Comparison of ENCODE assay signal across 12 mouse cellular contexts in genomic region chr1:134913535-134913934, GRCm38 (mm10). TPM values are rescaled to one million over a fixed set of nuclear protein-coding genes. Genes with fewer than 3 reads are reported as not detected.
DNase-seq lines count a peak whose midpoint lies in the region; ATAC-seq and TF ChIP-seq lines count a peak whose summit lies in the region.
"Had no signal": no experiment of that assay in that cellular context is flagged by ENCODE, and none has a peak within 500 bp of the region (broad histone marks: within the 10 kb centered on the region; RNA-seq: fewer than 3 reads in every experiment).

No protein-coding gene starts in this region.

- peaks cover 18% of the 10 kb centered on the region for H3K4me1 ChIP-seq in heart, embryonic 11.5 days (ENCODE audit: control insufficient read depth, insufficient read depth, low read length)
- H3K4me1 ChIP-seq: neural tube, embryonic 12.5 days had no signal

- no peak overlapping the region for H3K27ac ChIP-seq in heart, embryonic 11.5 days (ENCODE audit: low read depth, low read length)
- H3K27ac ChIP-seq: kidney, postnatal 0 days; neural tube, embryonic 12.5 days had no signal

- H3K36me3 ChIP-seq in heart, embryonic 11.5 days (ENCODE audit: control insufficient read depth, insufficient read depth, low read length): no peaks in the 10 kb centered on the region
- H3K36me3 ChIP-seq: neural tube, embryonic 12.5 days had no signal

- H3K9me3 ChIP-seq in heart, embryonic 11.5 days (replicated peaks; ENCODE audit: control insufficient read depth, low read length): no peaks in the 10 kb centered on the region
- H3K9me3 ChIP-seq: neural tube, embryonic 12.5 days had no signal

- H3K27me3 ChIP-seq in heart, embryonic 11.5 days (ENCODE audit: control insufficient read depth, insufficient read depth, low read length): no peaks in the 10 kb centered on the region
- H3K27me3 ChIP-seq: neural tube, embryonic 12.5 days had no signal

- TF ChIP-seq POLR2A in brain, embryonic 14.5 days (IDR thresholded peaks at IDR 0.05; ENCODE audit: borderline replicate concordance, extremely low read depth, insufficient read depth, insufficient read length, poor library complexity, severe bottlenecking): no peak

- ATAC-seq in heart, embryonic 11.5 days (replicated peaks; ENCODE audit: insufficient number of reproducible peaks, low FRiP score, low TSS enrichment): no peak
- no peak for ATAC-seq in inflammation-experienced regulatory T-cells, adult 6 months
- ATAC-seq: CD4-positive, CD25-positive, alpha-beta regulatory T cell, adult 4 months had no signal

- no peak overlapping the region for H3K4me2 ChIP-seq in heart, embryonic 11.5 days
- H3K4me2 ChIP-seq: neural tube, embryonic 12.5 days had no signal

- intact Hi-C loops in gastrocnemius, postnatal 36 days (cut with DNase I): no loop called here

- H3K4me3 ChIP-seq in heart, embryonic 11.5 days (ENCODE audit: low read depth, low read length): no peak overlapping the region
- H3K4me3 ChIP-seq: neural tube, embryonic 12.5 days had no signal

- TF ChIP-seq CTCF in brain, embryonic 14.5 days (IDR thresholded peaks at IDR 0.05; ENCODE audit: borderline replicate concordance, extremely low read depth, insufficient read depth, insufficient read length): no peak

- peak; percentile 74 to 80 for DNase-seq in heart, adult 18-20 months
- peak; percentile 67 for DNase-seq in 3134 (ENCODE audit: extremely low read depth, insufficient read length, low spot score)
- DNase-seq in brain, embryonic 14.5 days (ENCODE audit: low read depth): peak; percentile 20
- peak; percentile 60 to 81 for DNase-seq in gastrocnemius, postnatal 36 days
- DNase-seq in kidney, postnatal 10 days: no peak
- no peak for DNase-seq in right cerebral cortex, adult 2 months (ENCODE audit: low spot score in 2 of 2)
- DNase-seq: embryo, embryonic 11 days had no signal

- WGBS in heart, embryonic 11.5 days (ENCODE audit: insufficient replicate concordance): 85% methylated on average over 4 of the region's 4 CpGs

- H3K9ac ChIP-seq in heart, embryonic 11.5 days (ENCODE audit: low read depth, low read length): no peak overlapping the region
- H3K9ac ChIP-seq: neural tube, embryonic 12.5 days had no signal

RNA-seq across cellular contexts. Expression of gene Ppp1r12b, which starts 42.2 kb away (rescaled TPM):
- 100 to 1,000 TPM; 158 to 162 TPM for total RNA-seq in heart, adult 18-20 months (2021)
- polyA plus RNA-seq in heart, embryonic 11.5 days (2014; fragmentation: Nextera tagmentation; extraction: Ambion mirVana): 23.2 and 26.7 TPM in 2 replicates
- polyA plus RNA-seq in brain, embryonic 14.5 days (2012; rRNA removed): 9.7 and 16.8 TPM in 2 replicates
- 100 to 1,000 TPM; 170 to 182 TPM for total RNA-seq in gastrocnemius, postnatal 36 days (2021)
- polyA plus RNA-seq in inflammation-experienced regulatory T-cells, adult 6 months (2017; shearing (Covaris generic)): 1 to 10 TPM; 2.1 to 4.0 (median 3.2) TPM

RNA-seq across cellular contexts. Expression of gene Ube2t, which starts 48.8 kb away (rescaled TPM):
- 1 to 10 TPM; 6.7 to 8.1 TPM for total RNA-seq in heart, adult 18-20 months (2021)
- 48.0 and 48.6 TPM in 2 replicates for polyA plus RNA-seq in heart, embryonic 11.5 days (2014; fragmentation: Nextera tagmentation; extraction: Ambion mirVana)
- polyA plus RNA-seq in brain, embryonic 14.5 days (2012; rRNA removed): 10.1 and 20.2 TPM in 2 replicates
- total RNA-seq in gastrocnemius, postnatal 36 days (2021): 1 to 10 TPM; 6.5 to 9.5 TPM
- 10 to 100 TPM; 11.0 to 33.5 (median 11.1) TPM for polyA plus RNA-seq in inflammation-experienced regulatory T-cells, adult 6 months (2017; shearing (Covaris generic))

Comparison
In these comparisons a context has a peak if more than half of its experiments do, and no peak if none do; other contexts are left out.
1. DNase-seq: peak in heart, adult 18-20 months (2 of 2), 3134 (single experiment), brain, embryonic 14.5 days (single experiment) and gastrocnemius, postnatal 36 days (2 of 2); none in kidney, postnatal 10 days (single experiment) and right cerebral cortex, adult 2 months (0 of 2).